Mouse (Mus musculus) G1E (cell line): ENCODE results near the gene Tmem208.

Experiments used
- CTCF ChIP-seq: IDR thresholded peaks from 2 replicates; pipeline ENCODE4 v1.5.1; 2012; ENCODE audit warnings: low read depth, low read length, inconsistent platforms, mixed read lengths
- GATA1 ChIP-seq: IDR thresholded peaks from 2 replicates; pipeline ENCODE4 v1.6.1; 2012; ENCODE audit warnings: borderline replicate concordance, low read length, inconsistent platforms, mixed read lengths
- GATA2 ChIP-seq: IDR thresholded peaks from 2 replicates; pipeline ENCODE4 v1.6.1; 2012; ENCODE audit warnings: low read depth, low read length, inconsistent platforms, borderline replicate concordance
- POLR2AphosphoS5 ChIP-seq: IDR thresholded peaks from 2 replicates; pipeline ENCODE4 v1.6.1; 2012; ENCODE audit warnings: low read depth, low read length, inconsistent platforms; ENCODE audit not compliant: insufficient replicate concordance
- TAL1 ChIP-seq: conservative IDR thresholded peaks from 2 replicates; pipeline ENCODE4 v1.6.1; 2012; ENCODE audit warnings: low read depth, low read length, inconsistent platforms, mixed read lengths

- no peak for TF ChIP-seq GATA1
- no peak for TF ChIP-seq CTCF
- TF ChIP-seq TAL1: no peak
- TF ChIP-seq POLR2AphosphoS5: no peak
- TF ChIP-seq GATA2: no peak
Measured at GRCm38 (mm10) chr8:105294776-105295175, 31.4 kb upstream of the Tmem208 start.
